Mouse (Mus musculus) liver, embryonic 15.5 days (tissue): Measurements from ENCODE around the gene Aicda. TPM values are rescaled to one million over a fixed set of nuclear protein-coding genes. Genes with fewer than 3 reads are reported as not detected.

Experiments
- ATAC-seq: fragments of 200-750 bp; cut with Nextera tagmentation; 2 replicates; pipeline ENCODE4 v1.8.0; 2017; ENCODE audit warnings: moderate number of reproducible peaks, mild to moderate bottlenecking, moderate library complexity; ENCODE audit not compliant: insufficient read depth
- H3K27ac ChIP-seq: fragments of 300-500 bp; sonication (generic); replicated peaks from 2 replicates; pipeline ENCODE4 v1.5.1; 2015; ENCODE audit warnings: mild to moderate bottlenecking, inconsistent platforms
- H3K27me3 ChIP-seq: fragments of 300-500 bp; sonication (generic); 2 replicates; pipeline ENCODE4 v1.6.1; 2015; ENCODE audit warnings: mild to moderate bottlenecking, inconsistent platforms
- H3K36me3 ChIP-seq: fragments of 300-500 bp; sonication (generic); replicated peaks from 2 replicates; pipeline ENCODE4 v1.6.1; 2015; ENCODE audit warnings: moderate library complexity, mild to moderate bottlenecking, inconsistent platforms
- H3K4me1 ChIP-seq: fragments of 300-500 bp; sonication (generic); replicated peaks from 2 replicates; pipeline ENCODE4 v1.6.1; 2015; ENCODE audit warnings: inconsistent platforms
- H3K4me2 ChIP-seq: fragments of 300-500 bp; sonication (generic); 2 replicates; pipeline ENCODE4 v1.6.1; 2015; ENCODE audit warnings: moderate library complexity, mild to moderate bottlenecking, inconsistent platforms
- H3K4me3 ChIP-seq: fragments of 300-500 bp; sonication (generic); replicated peaks from 2 replicates; pipeline ENCODE4 v1.5.1; 2015; ENCODE audit warnings: mild to moderate bottlenecking, inconsistent platforms
- H3K9ac ChIP-seq: fragments of 300-500 bp; sonication (generic); 2 replicates; pipeline ENCODE4 v1.6.1; 2015; ENCODE audit warnings: moderate library complexity, mild to moderate bottlenecking, inconsistent platforms
- H3K9me3 ChIP-seq: fragments of 300-500 bp; sonication (generic); replicated peaks from 2 replicates; pipeline ENCODE4 v1.6.1; 2016; ENCODE audit warnings: inconsistent platforms
- WGBS: fragments of 180-500 bp; shearing (Covaris S2); methylation state at CpG from one replicate; pipeline ENCODE4 v1.1.7; 2015; ENCODE audit warnings: mixed read lengths; ENCODE audit not compliant: insufficient replicate concordance; 5-methylcytosine and 5-hydroxymethylcytosine counted together
- polyA plus RNA-seq: library from polyadenylated mRNA; unstranded; fragments of >200 nt; fragmentation: Nextera tagmentation; extraction: Ambion mirVana; gene quantifications from 2 replicates; pipeline ENCODE4 v1.2.1, GENCODE M21; 2015

Aicda gene
- polyA plus RNA-seq, 1 experiment from 2014 or later, result not detected

DNA sequence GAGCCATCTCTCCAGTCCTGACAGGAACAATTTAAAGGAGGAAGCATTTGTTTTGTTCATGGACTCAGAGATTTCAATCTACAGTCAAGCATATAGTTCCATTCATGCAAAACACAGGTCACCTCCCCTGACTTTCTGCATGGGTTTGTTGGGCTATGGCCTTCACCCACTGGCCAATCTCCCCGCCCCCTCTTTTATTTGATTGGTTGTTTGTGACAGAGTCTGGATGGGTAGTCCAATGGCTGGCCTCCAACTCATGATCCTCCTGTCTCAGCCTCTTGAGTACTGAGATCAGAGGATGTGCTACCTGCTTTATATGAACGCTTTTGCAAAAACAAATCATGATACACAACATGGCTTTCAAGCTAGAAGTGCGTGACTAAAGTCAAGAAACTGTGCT lies 23.4 kb downstream of the Aicda start:
- H3K9ac ChIP-seq, result no peak overlapping the region
- no peak overlapping the region for H3K4me2 ChIP-seq
- no peaks in the 10 kb centered on the region for H3K4me1 ChIP-seq
- 68% methylated on average over 3 of the region's 3 CpGs for WGBS
- ATAC-seq, result no peak
- H3K9me3 ChIP-seq, result no peaks in the 10 kb centered on the region
- H3K27me3 ChIP-seq, result no peaks in the 10 kb centered on the region
- H3K36me3 ChIP-seq, result no peaks in the 10 kb centered on the region
- H3K27ac ChIP-seq, result no peak overlapping the region
- H3K4me3 ChIP-seq, result no peak overlapping the region

GRCm38 (mm10) chr6:122579086-122579485 lies 25.5 kb downstream of the Aicda start:
- H3K36me3 ChIP-seq, result no peaks in the 10 kb centered on the region
- H3K9me3 ChIP-seq, result no peaks in the 10 kb centered on the region
- no peak overlapping the region for H3K27ac ChIP-seq
- H3K4me2 ChIP-seq, result no peak overlapping the region
- H3K4me3 ChIP-seq, result no peak overlapping the region
- H3K9ac ChIP-seq, result no peak overlapping the region
- 52% methylated on average over 1 of the region's 1 CpGs for WGBS
- no peaks in the 10 kb centered on the region for H3K27me3 ChIP-seq
- no peak for ATAC-seq
- no peaks in the 10 kb centered on the region for H3K4me1 ChIP-seq

DNA sequence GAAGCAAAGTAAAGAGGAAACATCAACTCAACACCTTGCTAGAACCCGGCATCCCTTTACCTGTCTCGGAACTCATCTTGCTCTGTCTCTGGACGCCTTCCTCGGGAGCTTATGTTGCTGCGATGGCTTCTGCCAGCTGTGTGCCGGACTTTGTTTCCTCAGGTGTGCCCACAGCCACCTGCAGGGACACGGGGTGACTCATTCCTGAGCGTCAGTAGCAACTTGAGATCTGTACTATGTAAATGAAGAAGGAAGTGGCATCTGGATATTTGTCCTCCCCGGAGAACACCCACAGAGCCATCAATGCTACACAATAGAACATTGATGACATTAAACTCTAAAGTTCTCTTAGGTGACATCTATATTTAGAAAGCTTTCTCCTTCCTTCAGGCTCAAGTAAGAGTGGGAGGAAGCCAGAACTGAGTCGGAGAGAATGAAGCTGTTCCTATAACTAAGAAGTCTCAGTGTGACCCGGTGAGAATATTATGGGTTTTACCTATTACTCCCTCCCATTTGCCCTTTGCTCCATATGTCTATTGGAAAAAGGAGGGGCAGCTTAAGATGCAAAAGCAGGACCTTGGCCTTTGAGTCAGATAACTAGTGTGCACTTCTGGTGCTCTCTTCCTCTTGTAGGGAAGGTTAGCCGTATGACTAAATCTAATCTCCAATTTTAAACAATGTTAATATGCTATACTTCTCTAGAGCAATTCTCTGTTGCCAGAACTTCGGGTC lies 37.6 kb downstream of the Aicda start:
- no peaks in the 10 kb centered on the region for H3K4me1 ChIP-seq
- 70% methylated on average over 13 of the region's 13 CpGs for WGBS
- no peak overlapping the region for H3K9ac ChIP-seq
- no peak overlapping the region for H3K4me2 ChIP-seq
- no peak overlapping the region for H3K27ac ChIP-seq
- 0 out of 2 replicates have a peak, but pooled peaks cover 3% of the 10 kb centered on the region for H3K36me3 ChIP-seq
- H3K27me3 ChIP-seq, result no peaks in the 10 kb centered on the region
- H3K4me3 ChIP-seq, result no peak overlapping the region
- ATAC-seq, result no peak
- no peaks in the 10 kb centered on the region for H3K9me3 ChIP-seq

DNA sequence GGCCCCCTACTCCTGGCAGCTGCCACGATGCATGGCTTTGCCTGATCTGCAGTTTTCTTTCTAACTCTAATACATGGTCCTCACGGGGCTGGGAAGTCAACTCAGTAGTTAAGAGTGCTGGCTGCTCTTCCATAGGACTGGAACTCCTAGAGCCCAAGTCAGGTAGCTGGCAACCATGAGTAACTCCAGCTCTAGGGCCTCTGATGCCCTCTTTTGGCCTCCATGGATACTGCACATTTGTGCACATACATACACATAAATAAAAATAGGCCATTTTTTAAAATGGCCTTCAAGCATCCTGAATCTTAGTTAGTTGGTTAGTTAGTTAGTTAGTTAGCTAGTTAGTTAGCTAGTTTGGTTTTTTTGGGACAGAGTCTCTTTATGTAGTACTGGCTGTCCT lies 39.3 kb downstream of the Aicda start:
- no peaks in the 10 kb centered on the region for H3K4me1 ChIP-seq
- no peaks in the 10 kb centered on the region for H3K27me3 ChIP-seq
- H3K9ac ChIP-seq, result no peak overlapping the region
- 69% methylated on average over 2 of the region's 2 CpGs for WGBS
- H3K27ac ChIP-seq, result no peak overlapping the region
- no peak overlapping the region for H3K4me3 ChIP-seq
- no peaks in the 10 kb centered on the region for H3K9me3 ChIP-seq
- 0 out of 2 replicates have a peak, but pooled peaks cover 8% of the 10 kb centered on the region for H3K36me3 ChIP-seq
- no peak overlapping the region for H3K4me2 ChIP-seq
- ATAC-seq, result no peak

GRCm38 (mm10) chr6:122595637-122596036 lies 42.0 kb downstream of the Aicda start:
- H3K9ac ChIP-seq, result no peak overlapping the region
- H3K4me3 ChIP-seq, result no peak overlapping the region
- no peaks in the 10 kb centered on the region for H3K27me3 ChIP-seq
- 0 out of 2 replicates have a peak, but pooled peaks cover 8% of the 10 kb centered on the region for H3K36me3 ChIP-seq
- no peaks in the 10 kb centered on the region for H3K9me3 ChIP-seq
- no peak overlapping the region for H3K4me2 ChIP-seq
- H3K4me1 ChIP-seq, result peaks cover 5% of the 10 kb centered on the region; the same call in 1 of the 2 replicates
- H3K27ac ChIP-seq, result no peak overlapping the region
- ATAC-seq, result no peak
- WGBS, result 39% methylated on average over 7 of the region's 7 CpGs

GRCm38 (mm10) chr6:122596608-122597007 lies 43.0 kb downstream of the Aicda start:
- Histone ChIP-seq H3K36me3 (0 out of 2 replicates have a peak, but pooled peaks cover 8% of the 10 kb centered on the region), H3K4me1 (peaks cover 5% of the 10 kb centered on the region; the same call in 1 of the 2 replicates), H3K9ac (no peak overlapping the region), H3K4me2 (no peak overlapping the region), H3K27ac (no peak overlapping the region), H3K4me3 (no peak overlapping the region), H3K27me3 (no peaks in the 10 kb centered on the region), H3K9me3 (no peaks in the 10 kb centered on the region)
- WGBS, result 52% methylated on average over 7 of the region's 7 CpGs
- no peak for ATAC-seq

DNA sequence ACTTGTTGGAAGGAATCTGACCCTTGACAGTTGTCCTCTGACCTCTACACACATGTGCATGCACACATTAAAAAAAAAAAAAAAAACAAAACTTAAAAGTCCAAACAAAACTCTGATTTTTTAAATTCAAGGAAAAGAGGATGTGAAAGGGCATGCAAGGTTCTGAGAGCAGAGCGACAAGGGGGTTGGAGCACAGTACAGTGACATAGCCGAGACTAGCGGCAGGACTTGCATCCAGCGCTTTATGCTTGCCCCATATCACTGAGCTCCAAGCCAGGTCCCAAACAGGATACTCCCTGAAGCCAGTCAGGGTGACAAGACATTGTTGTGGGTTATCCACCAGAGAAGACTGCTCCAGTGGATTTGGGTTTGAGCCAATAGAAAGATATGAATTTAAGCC lies 44.4 kb downstream of the Aicda start:
- Histone ChIP-seq H3K9me3 (no peaks in the 10 kb centered on the region), H3K4me3 (no peak overlapping the region), H3K4me2 (no peak overlapping the region), H3K36me3 (0 out of 2 replicates have a peak, but pooled peaks cover 5% of the 10 kb centered on the region), H3K9ac (no peak overlapping the region), H3K4me1 (peaks cover 12% of the 10 kb centered on the region), H3K27ac (no peak overlapping the region), H3K27me3 (no peaks in the 10 kb centered on the region)
- 81% methylated on average over 4 of the region's 4 CpGs for WGBS
- ATAC-seq, result no peak

DNA sequence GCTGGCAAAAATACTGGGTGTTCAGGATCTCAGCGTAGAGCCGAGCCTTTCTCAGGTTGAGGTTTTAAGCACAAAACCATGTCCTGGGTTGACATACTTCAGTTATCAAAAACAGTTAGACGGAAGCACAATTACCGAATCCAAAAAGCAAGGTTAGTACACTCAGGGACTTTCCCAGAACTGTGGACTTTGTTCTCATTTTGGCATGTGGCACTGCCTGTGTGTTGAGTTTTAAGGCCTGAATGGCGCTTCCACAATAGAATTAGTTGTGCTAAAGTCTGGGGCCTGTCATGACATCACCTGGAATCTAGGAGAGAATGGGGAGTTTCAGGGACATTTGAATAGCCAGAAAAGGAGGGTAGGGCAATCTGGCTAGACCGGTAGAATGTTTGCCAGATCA lies 44.8 kb downstream of the Aicda start:
- Histone ChIP-seq H3K27me3 (no peaks in the 10 kb centered on the region), H3K9ac (no peak overlapping the region), H3K27ac (no peak overlapping the region), H3K9me3 (no peaks in the 10 kb centered on the region), H3K4me3 (no peak overlapping the region), H3K4me2 (no peak overlapping the region), H3K36me3 (0 out of 2 replicates have a peak, but pooled peaks cover 5% of the 10 kb centered on the region), H3K4me1 (peaks cover 12% of the 10 kb centered on the region)
- ATAC-seq, result no peak
- WGBS, result 74% methylated on average over 6 of the region's 6 CpGs

GRCm38 (mm10) chr6:122599054-122599737 lies 45.6 kb downstream of the Aicda start:
- H3K27ac ChIP-seq, result no peak overlapping the region
- no peaks in the 10 kb centered on the region for H3K9me3 ChIP-seq
- 82% methylated on average over 9 of the region's 9 CpGs for WGBS
- 0 out of 2 replicates have a peak, but pooled peaks cover 5% of the 10 kb centered on the region for H3K36me3 ChIP-seq
- no peak for ATAC-seq
- H3K4me3 ChIP-seq, result no peak overlapping the region
- no peak overlapping the region for H3K4me2 ChIP-seq
- H3K9ac ChIP-seq, result no peak overlapping the region
- no peaks in the 10 kb centered on the region for H3K27me3 ChIP-seq
- H3K4me1 ChIP-seq, result peaks cover 12% of the 10 kb centered on the region

DNA sequence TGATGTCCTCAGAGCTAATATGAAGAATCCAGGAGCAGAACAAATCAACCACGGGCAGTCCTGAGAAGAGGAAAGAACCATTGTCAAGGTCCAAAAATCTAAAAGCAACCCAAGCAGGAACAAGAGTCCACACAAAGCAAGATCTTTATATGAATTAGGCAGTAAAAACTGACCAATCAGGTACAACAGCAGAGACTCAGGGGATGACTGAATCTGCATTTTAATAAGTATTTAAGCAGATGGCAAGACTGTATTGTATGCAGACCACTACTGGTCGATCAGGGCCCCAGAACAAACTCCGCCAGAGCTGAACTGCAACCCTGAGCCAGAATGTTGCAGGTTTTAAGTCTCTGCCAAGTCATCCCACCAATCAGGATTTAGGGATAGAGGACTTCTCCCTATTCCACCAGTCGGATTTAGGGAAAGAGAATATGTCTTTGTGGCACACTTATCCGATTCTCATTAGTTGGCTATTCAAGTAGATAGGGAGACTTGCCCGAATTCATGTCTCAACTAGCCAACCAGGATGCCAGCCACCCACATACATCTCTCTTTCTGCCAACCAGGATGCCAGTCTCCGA lies 46.6 kb downstream of the Aicda start:
- H3K9ac ChIP-seq, result no peak overlapping the region
- no peak overlapping the region for H3K4me3 ChIP-seq
- peaks cover 12% of the 10 kb centered on the region for H3K4me1 ChIP-seq
- 65% methylated on average over 7 of the region's 7 CpGs for WGBS
- H3K9me3 ChIP-seq, result no peaks in the 10 kb centered on the region
- H3K27ac ChIP-seq, result no peak overlapping the region
- H3K4me2 ChIP-seq, result no peak overlapping the region
- H3K36me3 ChIP-seq, result 0 out of 2 replicates have a peak, but pooled peaks cover 5% of the 10 kb centered on the region
- H3K27me3 ChIP-seq, result no peaks in the 10 kb centered on the region
- no peak for ATAC-seq

DNA sequence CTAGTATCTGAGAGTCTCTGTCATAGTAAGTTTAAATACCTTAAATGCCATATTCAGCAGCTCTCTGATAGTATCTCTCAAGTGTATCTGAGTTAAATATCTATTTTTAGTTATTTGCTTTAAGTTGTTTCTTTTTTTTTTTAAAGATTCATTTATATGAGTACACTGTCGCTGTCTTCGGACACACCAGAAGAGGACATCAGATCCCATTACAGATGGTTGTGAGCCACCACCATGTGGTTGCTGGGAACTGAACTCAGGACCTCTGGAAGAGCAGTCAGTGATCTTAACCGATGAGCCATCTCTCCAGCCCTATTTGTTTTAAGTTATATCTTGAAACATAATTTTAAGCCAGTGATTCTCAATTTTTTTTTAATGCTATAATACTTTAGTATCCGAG lies 47.4 kb downstream of the Aicda start:
- H3K27me3 ChIP-seq, result no peaks in the 10 kb centered on the region
- peaks cover 12% of the 10 kb centered on the region for H3K4me1 ChIP-seq
- WGBS, result 68% methylated on average over 4 of the region's 4 CpGs
- H3K4me2 ChIP-seq, result no peak overlapping the region
- no peak for ATAC-seq
- no peaks in the 10 kb centered on the region for H3K9me3 ChIP-seq
- H3K4me3 ChIP-seq, result no peak overlapping the region
- H3K36me3 ChIP-seq, result 0 out of 2 replicates have a peak, but pooled peaks cover 5% of the 10 kb centered on the region
- no peak overlapping the region for H3K9ac ChIP-seq
- no peak overlapping the region for H3K27ac ChIP-seq
